Mouse (Mus musculus): ENCODE results near the gene Tdp2.

DNA sequence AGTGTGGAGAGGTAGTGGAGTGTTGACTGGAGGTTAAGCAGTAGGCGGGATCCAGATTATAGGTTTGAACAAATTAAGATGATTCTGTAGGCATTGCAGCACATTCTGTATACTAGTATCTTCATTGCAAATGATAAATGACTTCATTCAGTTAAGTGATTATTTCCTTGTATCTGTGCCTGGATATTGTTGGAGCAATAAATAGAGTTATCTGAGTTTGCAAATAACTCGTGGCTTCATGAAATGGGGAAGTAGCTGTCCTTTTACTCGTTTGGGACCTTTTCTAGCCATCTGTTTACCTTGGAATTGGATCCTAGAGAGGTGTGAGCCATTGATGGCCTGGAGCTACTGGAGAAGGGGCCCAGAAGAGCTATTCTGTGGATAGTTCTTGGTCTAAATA is 8.4 kb downstream of the Tdp2 start:
- TF ChIP-seq POLR2A (IDR thresholded peaks at IDR 0.05; ENCODE audit: low read depth, low read length) (no peak), MAX (IDR thresholded peaks at IDR 0.05; ENCODE audit: low read length) (no peak), CTCF (conservative IDR thresholded peaks at IDR 0.05 in 1 of 2, IDR thresholded peaks at IDR 0.05 in 1 of 2; ENCODE audit: low read depth in 2 of 2, low read length in 2 of 2) (no peak), RAD21 (IDR thresholded peaks at IDR 0.05; ENCODE audit: low read depth, low read length) (no peak), RCOR1 (conservative IDR thresholded peaks at IDR 0.05; ENCODE audit: low read depth, low read length) (no peak), BHLHE40 (IDR thresholded peaks at IDR 0.05; ENCODE audit: low read depth, low read length) (no peak), UBTF (IDR thresholded peaks at IDR 0.05; ENCODE audit: low read depth, low read length) (no peak), IRF4 (IDR thresholded peaks at IDR 0.05; ENCODE audit: low read depth, low read length) (no peak), EP300 (IDR thresholded peaks at IDR 0.05; ENCODE audit: low read length) (no peak), POLR2AphosphoS2 (IDR thresholded peaks at IDR 0.05; ENCODE audit: low read depth, low read length) (no peak), ZKSCAN1 (IDR thresholded peaks at IDR 0.05; ENCODE audit: borderline replicate concordance, low read depth, low read length) (no peak)

Measured in CH12.LX (cell line).